Mouse (Mus musculus) liver, postnatal 0 days (tissue): ENCODE measurements at regions not wholly inside any gene's neighbourhood (a gene's known extent, or its start where the extent isn't known, plus 50 kb on each side); places are given as distances from the start of the nearest gene placed in this dataset.

Experiments used
- CTCF ChIP-seq: sonication (generic); IDR thresholded peaks from 2 replicates; pipeline ENCODE4 v1.5.1; 2016; ENCODE audit warnings: antibody characterized with exemption, low read depth
- EP300 ChIP-seq: IDR thresholded peaks from 2 replicates; pipeline ENCODE4 v1.6.1; 2016; ENCODE audit warnings: antibody characterized with exemption, low read depth, mild to moderate bottlenecking

DNA sequence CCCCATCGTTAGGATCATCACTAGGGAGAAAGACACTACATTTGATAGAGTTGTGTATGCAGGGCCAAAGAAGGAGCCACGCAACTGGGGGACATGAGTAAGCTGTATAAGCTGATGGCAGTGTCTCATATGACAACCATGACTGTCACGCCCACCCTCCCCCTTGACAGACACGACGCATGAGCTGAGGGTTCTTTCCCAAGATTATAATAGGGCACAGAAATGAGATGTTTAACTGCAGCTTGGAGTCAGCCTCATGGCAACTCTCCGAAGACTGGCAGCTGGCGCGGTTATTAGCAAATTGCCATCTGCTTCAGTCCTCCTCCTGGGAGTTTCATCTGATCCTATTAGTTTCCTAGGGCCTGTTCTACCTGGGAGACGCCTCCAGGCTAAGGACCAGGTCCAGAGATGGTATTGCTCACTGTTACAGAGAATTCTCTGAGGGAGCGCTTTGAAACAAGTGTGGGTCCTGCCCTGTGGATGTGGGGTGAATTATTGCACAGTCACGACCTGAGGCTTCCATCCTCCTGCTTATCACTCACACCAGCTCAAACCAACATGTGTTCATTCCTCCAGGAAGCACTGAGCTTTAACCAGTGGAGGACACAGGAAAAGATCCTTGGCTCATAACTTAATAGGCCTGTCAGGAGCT lies 235.6 kb upstream of the Id2 start:
- TF ChIP-seq CTCF: no peak
- no peak for TF ChIP-seq EP300
